Mouse (Mus musculus) liver, postnatal 0 days (tissue): ENCODE measurements at regions not wholly inside any gene's neighbourhood (a gene's known extent, or its start where the extent isn't known, plus 50 kb on each side); places are given as distances from the start of the nearest gene placed in this dataset.

Experiments
- CTCF ChIP-seq: sonication (generic); IDR thresholded peaks from 2 replicates; pipeline ENCODE4 v1.5.1; 2016; ENCODE audit warnings: antibody characterized with exemption, low read depth
- EP300 ChIP-seq: IDR thresholded peaks from 2 replicates; pipeline ENCODE4 v1.6.1; 2016; ENCODE audit warnings: antibody characterized with exemption, low read depth, mild to moderate bottlenecking

DNA sequence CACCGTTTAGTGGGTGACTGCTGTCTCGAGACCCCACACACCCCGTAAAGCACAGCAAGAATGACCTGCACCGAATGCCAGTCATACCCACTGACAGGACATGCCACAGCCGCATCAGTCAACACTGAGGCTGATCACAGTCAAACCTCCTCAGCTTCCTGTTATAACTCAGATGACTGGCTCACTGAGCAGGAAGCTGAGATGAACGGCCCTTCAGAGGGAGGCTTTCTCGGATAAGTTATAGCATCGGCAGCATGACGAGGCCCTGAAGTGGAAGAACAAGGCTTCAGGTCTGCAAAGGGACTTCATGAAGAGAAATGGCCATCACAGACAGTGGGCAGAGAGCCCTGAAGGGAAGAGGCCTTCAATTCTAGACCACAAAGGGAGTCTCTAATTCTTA lies 87.0 kb downstream of the Lbh start:
- TF ChIP-seq CTCF (no peak), EP300 (no peak)
